Mouse (Mus musculus) CH12.LX (cell line): ENCODE data around the gene Ppfia2. TPM values are rescaled to one million over a fixed set of nuclear protein-coding genes. Genes with fewer than 3 reads are reported as not detected.

ENCODE experiments used
- DNase-seq: peaks from one replicate; pipeline ENCODE4 v3.0.0-alpha.2; 2013; ENCODE audit errors: extremely low read depth
- H3K27ac ChIP-seq: 2 replicates; pipeline ENCODE4 v1.5.1; 2012; ENCODE audit warnings: low read depth, mild to moderate bottlenecking, control low read depth, moderate library complexity; ENCODE audit not compliant: insufficient read depth
- H3K27me3 ChIP-seq: replicated peaks from 2 replicates; pipeline ENCODE3; 2012; ENCODE audit warnings: inconsistent platforms
- H3K36me3 ChIP-seq, 2 experiments: replicated peaks in 1 of 2; 2 replicates each; pipeline versions ENCODE3 to v1.6.1; 2012; ENCODE audit warnings: inconsistent platforms in 1 of 2, low read length in 1 of 2, mild to moderate bottlenecking in 1 of 2, mixed read lengths in 1 of 2, moderate library complexity in 1 of 2; ENCODE audit not compliant: control insufficient read depth in 1 of 2, insufficient read depth in 1 of 2
- H3K4me1 ChIP-seq, 2 experiments: 2 replicates each; pipeline ENCODE4 v1.6.1; 2012; ENCODE audit warnings: inconsistent platforms in 1 of 2, moderate library complexity in 1 of 2; ENCODE audit not compliant: insufficient read depth in 2 of 2, control insufficient read depth in 1 of 2
- H3K4me2 ChIP-seq: 2 replicates; pipeline ENCODE4 v1.6.1; 2012; ENCODE audit warnings: low read depth, mild to moderate bottlenecking, control low read depth; ENCODE audit not compliant: poor library complexity, insufficient read depth, severe bottlenecking
- H3K4me3 ChIP-seq, 3 experiments: fragments of 150-350 bp in 1 of 3; sonication (generic) in 1 of 3; replicated peaks in 1 of 3; 2 replicates each; pipeline versions ENCODE3 to v1.5.1; 2011 to 2012; ENCODE audit warnings: low read depth in 2 of 3, low read length in 2 of 3, mild to moderate bottlenecking in 2 of 3, moderate library complexity in 2 of 3, control low read depth in 1 of 3, improper control_type of control experiment in 1 of 3, inconsistent platforms in 1 of 3, mixed read lengths in 1 of 3; ENCODE audit not compliant: poor library complexity in 1 of 3
- H3K79me2 ChIP-seq: replicated peaks from 2 replicates; pipeline ENCODE4 v1.6.1; 2012; ENCODE audit warnings: mild to moderate bottlenecking, moderate library complexity; ENCODE audit not compliant: control insufficient read depth, poor library complexity, insufficient read depth, severe bottlenecking; ENCODE audit errors: extremely low read depth
- H3K9ac ChIP-seq: 2 replicates; pipeline ENCODE4 v1.6.1; 2012; ENCODE audit warnings: low read depth, mild to moderate bottlenecking, control low read depth, moderate library complexity; ENCODE audit not compliant: insufficient read depth
- H3K9me3 ChIP-seq: replicated peaks from 2 replicates; pipeline ENCODE3; 2012; ENCODE audit warnings: low read length, inconsistent platforms, mixed read lengths
- BHLHE40 ChIP-seq: IDR thresholded peaks from 2 replicates; pipeline ENCODE4 v1.6.1; 2011; ENCODE audit warnings: mild to moderate bottlenecking, low read depth, low read length, improper control_type of control experiment
- CTCF ChIP-seq, 2 experiments: IDR thresholded peaks in 1 of 2; conservative IDR thresholded peaks in 1 of 2; 2 replicates each; pipeline ENCODE4 v1.5.1; 2011 to 2012; ENCODE audit warnings: low read depth in 2 of 2, low read length in 2 of 2, improper control_type of control experiment in 1 of 2, inconsistent platforms in 1 of 2, mild to moderate bottlenecking in 1 of 2, moderate library complexity in 1 of 2
- dilution Hi-C: fragments of 300-500 bp; cut with MboI; formaldehyde crosslinking; loops from 2 replicates; pipeline ENCODE4 v1.14.3; 2020; ENCODE audit warnings: low sequenced_read_pairs; ENCODE audit not compliant: extremely low pct_unique_long_range_greater_than_20kb, extremely low pct_ligation_motif_present
- in situ Hi-C: fragments of 300-500 bp; cut with MboI; formaldehyde crosslinking; loops from 3 replicates; pipeline ENCODE4 v1.14.3; 2019; ENCODE audit warnings: low sequenced_read_pairs, low pct_ligation_motif_present, low pct_unique_long_range_greater_than_20kb, mixed read lengths
- polyA plus RNA-seq: library from polyadenylated mRNA; unstranded; fragments of >175 nt; gene quantifications from 2 replicates; pipeline ENCODE4 v1.2.1, GENCODE M21; 2012; ENCODE audit warnings: low read depth; ENCODE audit not compliant: insufficient read length
- total RNA-seq, 2 experiments: library from RNA; depleted of rRNA; stranded (reverse); fragments of 300-350 nt in 1 of 2; fragments of >200 nt in 1 of 2; gene quantifications; 2 replicates each; pipeline ENCODE4 v1.2.3; 2012 to 2014

Gene Ppfia2
- total and polyA plus RNA-seq, 3 experiments, result not detected

GRCm38 (mm10) chr10:106975193-106976141 lies 505.3 kb downstream of the Ppfia2 start:
- H3K9ac ChIP-seq, result no peak overlapping the region
- DNase-seq, result no peak
- H3K4me2 ChIP-seq, result no peak overlapping the region
- no peaks in the 10 kb centered on the region for H3K27me3 ChIP-seq
- no peaks in the 10 kb centered on the region for H3K79me2 ChIP-seq
- H3K27ac ChIP-seq, result no peak overlapping the region
- H3K9me3 ChIP-seq, result peaks cover 25% of the 10 kb centered on the region
- no peak for TF ChIP-seq BHLHE40
- no peak for TF ChIP-seq CTCF (conservative IDR thresholded peaks at IDR 0.05 in 1 of 2, IDR thresholded peaks at IDR 0.05 in 1 of 2; ENCODE audit: low read depth in 2 of 2, low read length in 2 of 2)
- dilution Hi-C loops, result no loop called here
- H3K36me3 ChIP-seq, result no peaks in the 10 kb centered on the region
- no peaks in the 10 kb centered on the region for H3K4me1 ChIP-seq
- in situ Hi-C loops, result no loop called here
- no peak overlapping the region for H3K4me3 ChIP-seq
